Mouse (Mus musculus): ENCODE measurements around the gene Meis1.

Meis1 gene

GRCm38 (mm10) chr11:18945778-18946177 lies 73.0 kb downstream of the Meis1 start:
- DNase-seq: no peak

GRCm38 (mm10) chr11:18944972-18945625 lies 73.7 kb downstream of the Meis1 start:
- DNase-seq: no peak

- DNase-seq: no peak
Measured at GRCm38 (mm10) chr11:18944209-18944608, 74.6 kb downstream of the Meis1 start.

GRCm38 (mm10) chr11:18942990-18943389 lies 75.8 kb downstream of the Meis1 start:
- no peak for DNase-seq

GRCm38 (mm10) chr11:18940916-18941315 lies 77.9 kb downstream of the Meis1 start:
- DNase-seq: peak; percentile 14

GRCm38 (mm10) chr11:18934921-18935320 lies 83.9 kb downstream of the Meis1 start:
- DNase-seq: no peak

- no peak for DNase-seq
Measured at GRCm38 (mm10) chr11:18931001-18931874, 87.5 kb downstream of the Meis1 start.

GRCm38 (mm10) chr11:18929779-18930728 lies 88.7 kb downstream of the Meis1 start:
- no peak for DNase-seq

GRCm38 (mm10) chr11:18927351-18927750 lies 91.4 kb downstream of the Meis1 start:
- peak; percentile 9 for DNase-seq

GRCm38 (mm10) chr11:18926798-18927197 lies 92.0 kb downstream of the Meis1 start:
- no peak for DNase-seq

- no peak for DNase-seq
Measured at GRCm38 (mm10) chr11:18924583-18925334, 94.0 kb downstream of the Meis1 start.

GRCm38 (mm10) chr11:18923274-18923673 lies 95.5 kb downstream of the Meis1 start:
- DNase-seq: no peak

GRCm38 (mm10) chr11:18920651-18921050 lies 98.1 kb downstream of the Meis1 start:
- DNase-seq: no peak

- DNase-seq: no peak
Measured at GRCm38 (mm10) chr11:18919162-18919762, 99.5 kb downstream of the Meis1 start.

- no peak for DNase-seq
Measured at GRCm38 (mm10) chr11:18917887-18918286, 100.9 kb downstream of the Meis1 start.

- DNase-seq: no peak
Measured at GRCm38 (mm10) chr11:18913251-18913650, 105.5 kb downstream of the Meis1 start.

- DNase-seq: no peak
Measured at GRCm38 (mm10) chr11:18912311-18913019, 106.3 kb downstream of the Meis1 start.

- no peak for DNase-seq
Measured at GRCm38 (mm10) chr11:18906866-18907265, 111.9 kb downstream of the Meis1 start.

- DNase-seq: no peak
Measured at GRCm38 (mm10) chr11:18905431-18905830, 113.4 kb downstream of the Meis1 start.

- DNase-seq: no peak
Measured at GRCm38 (mm10) chr11:18904880-18905279, 113.9 kb downstream of the Meis1 start.

GRCm38 (mm10) chr11:18904285-18904684 lies 114.5 kb downstream of the Meis1 start:
- no peak for DNase-seq

Data from kidney, adult 11 months (tissue).